Mouse (Mus musculus) splenic B cell, adult 2 months (primary cell): ENCODE measurements around the gene Dlg4.

Experiments used
- DNase-seq: peaks from one replicate; pipeline ENCODE4 v3.0.0-alpha.2; 2011; ENCODE audit warnings: low read depth, low spot score
- H3K27me3 ChIP-seq: 2 replicates; pipeline ENCODE4 v1.6.1; 2012; ENCODE audit warnings: mild to moderate bottlenecking, low read length, moderate library complexity, mixed read lengths; ENCODE audit not compliant: control insufficient read depth, poor library complexity, insufficient read depth, severe bottlenecking
- H3K36me3 ChIP-seq: 2 replicates; pipeline ENCODE4 v1.6.1; 2012; ENCODE audit warnings: mild to moderate bottlenecking, low read length, moderate library complexity, mixed read lengths; ENCODE audit not compliant: control insufficient read depth, poor library complexity, insufficient read depth, severe bottlenecking

Gene Dlg4

DNA sequence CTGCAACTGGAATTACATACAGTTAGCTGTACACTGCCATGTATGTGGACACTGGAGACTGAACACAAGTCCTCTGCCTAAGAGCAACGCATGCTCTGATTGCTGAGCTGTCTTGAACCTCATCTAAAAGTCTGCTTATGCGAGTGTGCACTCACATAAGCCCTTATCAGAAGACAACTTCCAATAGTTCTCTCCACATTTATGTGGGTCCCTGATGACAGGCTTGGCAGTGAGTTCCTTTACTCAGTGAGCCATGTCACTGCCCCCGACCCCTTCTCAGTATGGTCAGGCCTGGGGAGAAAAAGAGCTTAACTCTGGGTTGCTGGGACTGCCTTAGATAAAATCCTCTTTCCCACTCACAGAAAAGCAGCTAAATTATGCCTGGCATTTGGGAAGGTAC is at the start of gene Dlg4:
Dlg4 (plus strand) TSS at position 274 of the 400 bp plus-strand sequence.
- DNase-seq = no peak
- Histone ChIP-seq H3K36me3 (no peaks in the 10 kb centered on the region; the same call in 1 of the 2 replicates), H3K27me3 (no peaks in the 10 kb centered on the region)

DNA sequence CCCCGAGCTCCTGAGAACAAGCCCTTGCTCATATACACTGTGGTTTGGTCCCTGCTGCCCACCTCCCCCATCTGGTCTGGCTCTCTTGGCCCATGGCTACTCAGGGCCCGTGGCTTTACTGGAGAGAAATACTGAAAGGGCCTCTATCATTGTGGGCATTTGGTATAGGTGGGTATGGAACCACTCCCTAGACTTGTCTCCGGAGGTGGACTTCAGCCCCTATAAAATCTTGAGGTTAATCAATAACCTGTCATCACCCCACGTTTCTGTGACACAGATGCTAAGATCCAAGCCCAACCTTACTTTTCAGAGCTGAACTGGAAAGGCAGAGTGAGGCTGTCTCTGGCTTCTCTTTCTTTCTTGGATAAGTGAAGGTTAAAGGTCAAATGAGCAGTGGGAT is 47.9 kb upstream of the Dlg4 start:
- DNase-seq = no peak
- Histone ChIP-seq H3K36me3 (no peaks in the 10 kb centered on the region; the same call in 1 of the 2 replicates), H3K27me3 (no peaks in the 10 kb centered on the region)

- peaks cover 4% of the 10 kb centered on the region; the same call in 1 of the 2 replicates for H3K36me3 ChIP-seq
- H3K27me3 ChIP-seq = no peaks in the 10 kb centered on the region
Observed at GRCm38 (mm10) chr11:69970222-69970621, 46.5 kb upstream of the Dlg4 start.

GRCm38 (mm10) chr11:69970775-69971174 is 46.0 kb upstream of the Dlg4 start:
- Histone ChIP-seq H3K36me3 (peaks cover 6% of the 10 kb centered on the region; the same call in 1 of the 2 replicates), H3K27me3 (no peaks in the 10 kb centered on the region)
- peak; percentile 51 for DNase-seq

More at GRCm38 (mm10) chr11:69970222-69970621, 46.5 kb upstream of the Dlg4 start:
- peak; percentile 47 for DNase-seq

DNA sequence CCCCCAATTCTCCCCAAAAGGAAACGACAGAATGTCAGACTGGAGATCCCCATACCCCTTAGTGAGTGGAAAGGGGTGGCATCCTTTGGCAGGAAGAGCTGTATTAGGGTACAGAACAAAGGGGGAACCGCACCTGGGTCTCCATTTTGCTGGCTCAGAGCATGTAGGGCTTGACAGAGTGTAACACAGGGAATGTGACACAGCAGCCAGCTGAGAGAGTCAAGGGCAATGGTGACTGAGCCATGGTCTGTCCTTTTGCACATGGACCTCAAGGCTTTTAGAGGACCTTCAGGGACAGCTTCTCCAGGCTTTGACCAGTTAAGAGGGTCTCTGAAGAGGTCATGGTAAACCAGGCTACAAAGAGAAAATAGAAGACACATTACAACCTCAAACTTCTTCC is 41.8 kb upstream of the Dlg4 start:
- Histone ChIP-seq H3K36me3 (peaks cover 9% of the 10 kb centered on the region; the same call in 1 of the 2 replicates), H3K27me3 (no peaks in the 10 kb centered on the region; the same call in 1 of the 2 replicates)
- no peak for DNase-seq

- H3K36me3 ChIP-seq = peaks cover 9% of the 10 kb centered on the region; the same call in 1 of the 2 replicates
- DNase-seq = no peak
- no peaks in the 10 kb centered on the region; the same call in 1 of the 2 replicates for H3K27me3 ChIP-seq
Observed at GRCm38 (mm10) chr11:69976271-69976670, 40.5 kb upstream of the Dlg4 start.

- Histone ChIP-seq H3K36me3 (peaks cover 13% of the 10 kb centered on the region), H3K27me3 (no peaks in the 10 kb centered on the region; the same call in 1 of the 2 replicates)
- DNase-seq = no peak
Observed at GRCm38 (mm10) chr11:69979827-69980195, 36.9 kb upstream of the Dlg4 start.

DNA sequence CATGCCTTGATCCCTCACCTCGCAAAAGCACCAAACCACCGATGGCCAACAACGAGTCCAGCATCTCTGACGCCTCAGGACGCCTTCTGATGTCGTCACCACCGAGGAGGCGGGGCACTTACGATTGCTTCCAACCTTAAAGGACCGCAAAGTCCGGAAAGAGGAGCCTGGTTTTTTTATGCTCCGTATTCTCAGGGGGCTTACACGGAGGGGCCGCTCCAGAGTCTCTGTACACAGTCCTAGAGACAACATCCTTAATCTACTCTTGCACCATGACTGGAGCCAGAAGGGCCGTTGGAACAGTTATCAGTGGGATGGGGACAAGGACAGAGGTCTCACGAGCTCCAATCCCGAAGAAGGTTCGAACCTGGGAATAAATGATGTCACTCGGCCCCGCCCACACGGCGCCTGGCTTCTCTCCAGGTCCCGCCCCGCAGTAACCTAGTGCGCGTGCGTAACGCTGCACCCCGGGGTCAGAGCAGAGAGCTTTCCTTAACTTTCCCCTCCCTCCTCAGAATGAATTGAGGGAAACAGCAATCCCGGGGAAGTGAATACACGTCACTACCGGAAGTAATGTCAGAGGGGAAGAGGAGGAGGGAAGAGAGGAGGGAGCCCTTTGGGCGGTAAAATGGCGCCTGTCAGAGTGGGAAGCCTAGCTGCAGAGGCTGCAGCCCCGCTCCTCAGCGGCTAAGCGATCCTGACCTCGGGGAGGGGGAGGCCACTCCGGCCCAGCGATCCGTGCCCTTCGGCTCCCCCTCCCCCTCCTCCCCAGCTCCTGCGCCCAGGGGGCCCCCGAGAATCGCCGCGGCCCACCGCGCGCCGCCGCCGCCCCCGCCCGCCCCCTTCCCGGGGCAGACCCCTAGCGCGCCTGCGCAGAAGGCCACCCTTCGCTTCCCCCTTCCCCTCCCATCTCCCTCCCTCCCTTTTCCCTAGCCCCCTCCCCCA is 36.3 kb upstream of the Dlg4 start:
- Histone ChIP-seq H3K36me3 (peaks cover 11% of the 10 kb centered on the region), H3K27me3 (no peaks in the 10 kb centered on the region; the same call in 1 of the 2 replicates)
- DNase-seq = peak; percentile 90

DNA sequence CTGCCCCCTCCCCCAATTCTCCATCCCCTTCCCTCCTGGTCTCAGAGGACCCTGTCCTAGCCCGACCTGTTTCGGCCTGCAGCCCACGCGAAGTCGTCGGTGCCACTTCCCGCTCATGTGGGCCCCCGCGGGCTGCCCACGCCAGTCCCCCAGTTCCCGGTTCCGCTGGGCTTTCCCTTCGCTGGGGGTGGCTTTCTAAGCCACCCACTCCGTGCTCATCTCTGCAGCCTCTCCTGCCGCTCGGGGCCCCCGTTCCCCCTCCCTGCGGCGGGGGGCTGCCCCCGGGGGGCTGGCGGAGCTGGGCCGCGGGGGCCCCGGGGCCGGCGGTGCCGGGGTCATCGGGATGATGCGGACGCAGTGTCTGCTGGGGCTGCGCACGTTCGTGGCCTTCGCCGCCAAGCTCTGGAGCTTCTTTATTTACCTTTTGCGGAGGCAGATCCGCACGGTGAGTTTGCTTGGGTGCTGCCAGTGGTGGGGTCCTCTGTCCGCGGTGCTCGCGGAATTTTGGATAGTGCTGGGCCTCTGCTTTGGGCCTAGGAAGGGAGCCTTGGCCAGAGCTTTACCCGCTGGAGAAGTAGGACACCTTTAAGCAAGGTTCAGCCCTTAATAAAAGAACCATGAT is 35.5 kb upstream of the Dlg4 start, which contains the start of gene Ctdnep1:
Ctdnep1 (plus strand) TSS at position 16 of the 622 bp plus-strand sequence.
- H3K27me3 ChIP-seq = no peaks in the 10 kb centered on the region; the same call in 1 of the 2 replicates
- peaks cover 11% of the 10 kb centered on the region for H3K36me3 ChIP-seq
- DNase-seq = no peak

- DNase-seq = no peak
- no peaks in the 10 kb centered on the region; the same call in 1 of the 2 replicates for H3K27me3 ChIP-seq
- H3K36me3 ChIP-seq = peaks cover 12% of the 10 kb centered on the region
Observed at GRCm38 (mm10) chr11:69982225-69982624, 34.5 kb upstream of the Dlg4 start, which contains the start of gene Elp5. TSS of gene Elp5 (minus strand) at chr11:69982517.

GRCm38 (mm10) chr11:69982877-69983276 is 33.9 kb upstream of the Dlg4 start:
- Histone ChIP-seq H3K27me3 (no peaks in the 10 kb centered on the region; the same call in 1 of the 2 replicates), H3K36me3 (peaks cover 10% of the 10 kb centered on the region)
- DNase-seq = no peak

- DNase-seq = no peak
- Histone ChIP-seq H3K36me3 (peaks cover 10% of the 10 kb centered on the region), H3K27me3 (no peaks in the 10 kb centered on the region; the same call in 1 of the 2 replicates)
Observed at GRCm38 (mm10) chr11:69983377-69983776, 33.4 kb upstream of the Dlg4 start.

GRCm38 (mm10) chr11:69984431-69984830 is 32.3 kb upstream of the Dlg4 start:
- Histone ChIP-seq H3K27me3 (no peaks in the 10 kb centered on the region; the same call in 1 of the 2 replicates), H3K36me3 (peaks cover 13% of the 10 kb centered on the region)
- no peak for DNase-seq

- peaks cover 19% of the 10 kb centered on the region for H3K36me3 ChIP-seq
- no peak for DNase-seq
- no peaks in the 10 kb centered on the region; the same call in 1 of the 2 replicates for H3K27me3 ChIP-seq
Observed at GRCm38 (mm10) chr11:69989949-69990348, 26.8 kb upstream of the Dlg4 start.
